In genomic region chr7:118533178-118533578, GRCm38 (mm10) we compare ENCODE assay signal across 8 mouse cellular contexts. TPM values are rescaled to one million over a fixed set of nuclear protein-coding genes. Genes with fewer than 3 reads are reported as not detected.
A peak's percentile ranks its signal among the peaks of the same experiment; 100 is the strongest.
DNase-seq lines count a peak whose midpoint lies in the region; ATAC-seq and TF ChIP-seq lines count a peak whose summit lies in the region.

Coq7 (minus strand) TSS chr7:118533356.

- no peaks in the 10 kb centered on the region for H3K9me3 ChIP-seq in hindbrain, postnatal 0 days (ENCODE audit: low read length)

- H3K4me3 ChIP-seq in hindbrain, postnatal 0 days (ENCODE audit: low read length): peak within 1 kb of the TSS; percentile 54

- H3K9ac ChIP-seq in hindbrain, postnatal 0 days (replicated peaks; ENCODE audit: low read length): peak within 1 kb of the TSS; percentile 67

- peak within 1 kb of the TSS; percentile 80 for H3K4me2 ChIP-seq in hindbrain, postnatal 0 days (ENCODE audit: low read depth, low read length)

- no peaks in the 10 kb centered on the region; the same call in 1 of the 2 replicates for H3K4me1 ChIP-seq in hindbrain, postnatal 0 days (ENCODE audit: insufficient read depth, low read length)

- no peaks in the 10 kb centered on the region for H3K27me3 ChIP-seq in hindbrain, postnatal 0 days (ENCODE audit: insufficient read depth, low read length)

- H3K36me3 ChIP-seq in hindbrain, postnatal 0 days (ENCODE audit: insufficient read depth, low read length): peaks cover 5% of the 10 kb centered on the region; the same call in 1 of the 2 replicates

- peak within 1 kb of the TSS; percentile 96 for H3K27ac ChIP-seq in hindbrain, postnatal 0 days

- ATAC-seq in hindbrain, postnatal 0 days: peak; percentile 100

- no peak for TF ChIP-seq CTCF in hindbrain, postnatal 0 days (IDR thresholded peaks at IDR 0.05; ENCODE audit: low read depth)

- peak; percentile 93 for DNase-seq in adrenal gland, adult 8-10 months
- DNase-seq in embryo, embryonic 10 days (ENCODE audit: low spot score): peak; percentile 99
- DNase-seq in gastrocnemius, adult 8-10 months (ENCODE audit: low spot score in 2 of 2): peak; percentile 92 to 94
- peak; percentile 99 for DNase-seq in hindbrain, postnatal 0 days (ENCODE audit: low spot score)
- peak; percentile 91 to 94 for DNase-seq in left cerebral cortex, adult 18-20 months (ENCODE audit: low spot score in 2 of 2)
- DNase-seq in lung, postnatal 4 days: peak; percentile 95 to 96
- DNase-seq in retina, postnatal 1 day: peak; percentile 100
- DNase-seq in yolk sac, embryonic 10.5 days (ENCODE audit: low spot score): peak; percentile 98

- WGBS in hindbrain, postnatal 0 days: under 1% methylated on average over 31 of the region's 31 CpGs

RNA-seq across cellular contexts. Expression of gene Coq7, which starts in this region (rescaled TPM):
- 10 to 100 TPM; 32.3 to 45.2 (median 36.3) TPM for total RNA-seq in adrenal gland, adult 8-10 months (2022)
- 10 to 100 TPM; 42.7 to 51.0 (median 47.7) TPM for total RNA-seq in gastrocnemius, adult 8-10 months (2022)
- total RNA-seq in hindbrain, postnatal 0 days (2014; rRNA removed): 32.0 and 35.8 TPM in 2 replicates
- 154 and 157 TPM in 2 replicates for polyA plus RNA-seq in hindbrain, postnatal 0 days (2015; fragmentation: Nextera tagmentation; extraction: Ambion mirVana)
- total RNA-seq in left cerebral cortex, adult 18-20 months (2021): 10 to 100 TPM; 31.4 to 41.4 TPM

Comparison
In these comparisons a context has a peak if more than half of its experiments do, and no peak if none do; other contexts are left out.
1. Peak in every context shown above with its lines: DNase-seq, ATAC-seq, H3K4me3 ChIP-seq and H3K27ac ChIP-seq.